Mouse (Mus musculus) WW6 (cell line): ENCODE data around the gene Commd9.

Experiments
- DNase-seq: peaks from one replicate; pipeline ENCODE4 v3.0.0-alpha.2; 2013; ENCODE audit warnings: low read depth, low spot score

Commd9 gene

DNA sequence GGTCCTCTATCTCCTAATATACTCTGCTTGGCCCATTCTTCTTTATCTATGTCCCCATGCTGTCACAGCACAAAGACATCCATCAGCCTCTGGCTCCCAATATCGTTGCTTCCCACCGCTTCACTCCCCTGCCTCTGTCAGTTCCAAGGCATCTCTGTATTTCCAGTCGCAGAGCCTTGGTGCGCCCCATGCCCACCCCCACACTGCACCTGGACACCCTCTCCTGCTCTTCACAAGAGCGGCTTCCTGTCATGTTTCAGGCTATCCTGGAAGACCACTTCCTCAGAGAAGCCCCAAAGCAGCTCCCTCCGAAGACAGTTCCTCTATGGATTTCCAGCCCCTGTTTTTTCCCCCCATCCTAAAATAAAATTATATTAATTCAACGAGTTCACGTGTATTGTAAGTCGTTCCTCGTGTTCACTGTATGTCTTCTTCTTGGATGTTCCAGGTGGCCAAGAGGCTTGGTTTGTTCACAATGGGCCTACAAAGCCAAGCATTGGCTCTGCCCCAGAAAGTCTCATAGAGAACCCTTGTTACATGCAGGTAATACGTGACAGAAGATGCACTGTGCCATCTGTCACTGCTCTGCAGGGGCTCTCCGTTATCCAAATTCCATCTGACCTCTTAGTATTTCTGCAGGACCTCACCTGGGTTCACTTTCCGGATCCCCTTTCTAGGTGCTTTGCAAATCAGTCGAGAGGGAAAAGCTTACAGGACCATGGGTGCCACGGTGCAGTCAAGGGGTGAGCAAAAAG lies 23.5 kb downstream of the Commd9 start:
- no peak for DNase-seq

- no peak for DNase-seq
Measured at GRCm38 (mm10) chr2:101918518-101918917, 32.5 kb downstream of the Commd9 start.

GRCm38 (mm10) chr2:101920136-101920554 lies 34.1 kb downstream of the Commd9 start:
- no peak for DNase-seq

GRCm38 (mm10) chr2:101922302-101922701 lies 36.3 kb downstream of the Commd9 start:
- no peak for DNase-seq

GRCm38 (mm10) chr2:101923181-101923580 lies 37.1 kb downstream of the Commd9 start:
- no peak for DNase-seq

GRCm38 (mm10) chr2:101925183-101925582 lies 39.1 kb downstream of the Commd9 start:
- no peak for DNase-seq

GRCm38 (mm10) chr2:101925591-101926188 lies 39.6 kb downstream of the Commd9 start:
- DNase-seq, result no peak

- DNase-seq, result no peak
Measured at GRCm38 (mm10) chr2:101932169-101932936, 46.3 kb downstream of the Commd9 start.

DNA sequence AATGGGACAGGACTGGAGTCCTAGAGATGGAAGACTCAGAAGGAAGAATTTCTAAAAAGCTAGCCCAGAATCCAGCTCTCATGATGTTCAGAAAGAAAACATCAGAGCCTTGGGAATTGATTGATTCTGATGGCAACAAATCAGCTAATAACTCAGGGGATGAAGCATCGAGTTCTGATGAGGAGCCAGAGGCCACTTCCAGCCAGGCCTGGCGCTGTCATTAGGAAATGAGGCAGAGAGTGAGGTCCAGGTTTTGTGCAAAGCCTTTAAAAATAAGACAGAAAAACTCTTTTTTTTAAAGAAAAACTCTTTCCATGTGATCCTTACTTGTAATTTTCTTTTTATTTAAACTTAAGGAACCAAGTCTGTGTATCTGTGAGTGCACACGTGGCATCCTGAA lies 47.3 kb downstream of the Commd9 start:
- DNase-seq, result no peak

DNA sequence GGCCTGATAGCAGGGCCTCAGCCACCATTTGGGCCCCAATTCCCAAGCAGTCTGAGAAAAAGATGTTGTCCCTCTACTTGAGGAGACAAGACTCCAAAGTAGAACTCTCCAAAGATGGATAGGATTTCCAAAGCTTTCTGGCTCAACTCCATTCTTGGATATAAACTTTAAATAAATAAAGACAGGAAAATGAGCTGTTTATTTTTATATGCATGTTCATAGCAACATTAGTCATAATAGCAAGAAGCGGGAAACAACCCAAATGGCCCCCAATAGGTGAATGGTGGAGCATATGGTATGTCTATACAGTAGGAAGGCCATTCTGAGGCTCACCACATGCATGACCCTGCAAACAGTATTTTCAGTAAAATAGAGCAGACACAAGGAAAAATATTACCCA lies 49.0 kb downstream of the Commd9 start:
- no peak for DNase-seq

DNA sequence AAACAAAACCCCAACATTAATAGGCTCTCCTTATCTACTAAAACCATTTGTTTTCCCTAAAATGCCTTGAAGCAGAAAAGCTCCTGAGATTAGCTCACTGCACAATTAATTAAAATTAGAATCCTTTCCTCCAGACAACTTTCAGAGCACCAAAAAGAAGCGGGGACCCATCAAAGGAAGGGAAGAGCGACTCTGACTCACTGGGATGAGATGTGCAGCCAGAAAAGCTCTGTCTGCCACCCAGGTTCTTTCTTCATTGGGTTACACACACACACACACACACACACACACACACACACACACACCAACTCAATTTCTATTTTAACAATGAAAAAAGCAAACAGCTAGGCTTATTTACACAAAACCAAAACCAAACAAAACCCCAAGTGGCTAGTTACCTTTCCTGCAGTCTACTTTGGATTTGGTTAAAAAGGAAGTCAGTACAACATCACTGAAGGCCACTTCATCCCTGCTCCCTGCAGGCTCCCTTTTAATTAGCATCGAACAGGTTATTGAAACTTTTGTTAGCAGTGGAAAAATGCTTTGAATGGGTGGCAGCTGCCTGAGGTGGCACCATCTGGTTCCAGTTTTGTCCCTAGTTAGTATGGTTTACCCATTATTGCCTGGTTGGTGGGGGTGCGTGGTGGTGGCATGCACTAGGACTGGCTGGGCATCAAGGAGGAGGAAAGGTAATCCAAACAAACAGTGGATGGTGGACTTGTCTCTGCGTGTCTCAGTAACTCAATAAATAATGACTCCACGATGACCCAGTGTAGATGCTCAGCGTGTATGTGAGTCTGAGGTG lies 64.9 kb downstream of the Commd9 start:
- DNase-seq, result no peak
